Mouse (Mus musculus) adrenal gland, postnatal 25 days (tissue): ENCODE results near the gene Nup107. TPM values are rescaled to one million over a fixed set of nuclear protein-coding genes. Genes with fewer than 3 reads are reported as not detected.
A peak's percentile ranks its signal among the peaks of the same experiment; 100 is the strongest.
"Not testable (repeated sequence)": the region's sequence is repeated elsewhere in the genome, so short reads cannot be mapped to it uniquely, and the experiment has no call there.

Experiments used
- DNase-seq: peaks from one replicate; pipeline ENCODE4 v3.0.0; 2021; ENCODE audit warnings: mixed read lengths
- total RNA-seq: library from RNA; stranded (reverse); gene quantifications from 2 replicates; pipeline ENCODE4 v1.2.3, GENCODE M21; 2021

Gene Nup107
- total RNA-seq, 1 experiment from 2014 or later: 23.0 TPM

GRCm38 (mm10) chr10:117735396-117735795 lies 57.1 kb downstream of the Nup107 start:
- DNase-seq: not testable (repeated sequence)

- peak; percentile 43 for DNase-seq
These were observed 58.2 kb downstream of the Nup107 start for GRCm38 (mm10) chr10:117734104-117734852.

- not testable (repeated sequence) for DNase-seq
These were observed 58.9 kb downstream of the Nup107 start for GRCm38 (mm10) chr10:117733626-117734025.

GRCm38 (mm10) chr10:117732962-117733592 lies 59.4 kb downstream of the Nup107 start:
- no peak for DNase-seq

GRCm38 (mm10) chr10:117732184-117732583 lies 60.3 kb downstream of the Nup107 start:
- no peak for DNase-seq

GRCm38 (mm10) chr10:117731244-117732101 lies 61.0 kb downstream of the Nup107 start:
- peak; percentile 61 for DNase-seq

GRCm38 (mm10) chr10:117730637-117731203 lies 61.8 kb downstream of the Nup107 start:
- DNase-seq: no peak

GRCm38 (mm10) chr10:117730140-117730539 lies 62.4 kb downstream of the Nup107 start:
- DNase-seq: no peak

GRCm38 (mm10) chr10:117729139-117729814 lies 63.2 kb downstream of the Nup107 start:
- DNase-seq: no peak

GRCm38 (mm10) chr10:117728574-117728973 lies 63.9 kb downstream of the Nup107 start:
- no peak for DNase-seq

- DNase-seq: no peak
These were observed 64.9 kb downstream of the Nup107 start for GRCm38 (mm10) chr10:117727518-117728110.

GRCm38 (mm10) chr10:117726888-117727385 lies 65.6 kb downstream of the Nup107 start:
- no peak for DNase-seq

GRCm38 (mm10) chr10:117726350-117726749 lies 66.2 kb downstream of the Nup107 start:
- DNase-seq: no peak

GRCm38 (mm10) chr10:117725671-117726070 lies 66.8 kb downstream of the Nup107 start:
- no peak for DNase-seq

- DNase-seq: no peak
These were observed 67.6 kb downstream of the Nup107 start for GRCm38 (mm10) chr10:117724804-117725361.

GRCm38 (mm10) chr10:117724136-117724718 lies 68.3 kb downstream of the Nup107 start:
- DNase-seq: no peak

GRCm38 (mm10) chr10:117718161-117719119 lies 74.1 kb downstream of the Nup107 start:
- DNase-seq: peak; percentile 71

GRCm38 (mm10) chr10:117717583-117717982 lies 74.9 kb downstream of the Nup107 start:
- DNase-seq: peak; percentile 72

GRCm38 (mm10) chr10:117716686-117717085 lies 75.8 kb downstream of the Nup107 start:
- DNase-seq: no peak
